Mouse (Mus musculus) MN1 (cell line): Measurements from ENCODE around the gene Olfr196.
"Not testable (repeated sequence)": the region's sequence is repeated elsewhere in the genome, so short reads cannot be mapped to it uniquely, and the experiment has no call there.

Experiments
- DNase-seq: peaks from one replicate; pipeline ENCODE4 v3.0.0-alpha.2; 2016; ENCODE audit warnings: low spot score

The Olfr196 gene

DNA sequence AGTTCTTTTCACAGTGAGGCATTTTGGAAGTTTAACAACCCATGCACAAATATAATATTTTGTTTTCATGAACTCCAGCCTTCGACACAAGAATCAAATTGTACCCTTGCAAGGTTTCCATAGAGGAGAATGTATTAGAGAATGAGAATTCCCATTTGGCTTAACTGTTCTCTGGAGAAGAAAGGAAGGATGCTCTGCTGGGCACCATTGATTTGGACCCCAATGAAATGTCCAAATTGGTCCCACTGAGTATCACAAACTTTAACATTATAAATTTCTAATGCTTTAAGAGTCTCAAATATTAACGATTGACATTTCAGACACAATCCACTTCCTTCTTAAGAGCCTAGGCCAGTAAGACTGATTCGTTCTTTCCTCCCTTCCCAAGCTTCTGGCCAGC, at the start of gene Olfr196:
Gene Olfr196 (minus strand): TSS at position 101 of the 400 bp plus-strand sequence.
- no peak for DNase-seq

DNA sequence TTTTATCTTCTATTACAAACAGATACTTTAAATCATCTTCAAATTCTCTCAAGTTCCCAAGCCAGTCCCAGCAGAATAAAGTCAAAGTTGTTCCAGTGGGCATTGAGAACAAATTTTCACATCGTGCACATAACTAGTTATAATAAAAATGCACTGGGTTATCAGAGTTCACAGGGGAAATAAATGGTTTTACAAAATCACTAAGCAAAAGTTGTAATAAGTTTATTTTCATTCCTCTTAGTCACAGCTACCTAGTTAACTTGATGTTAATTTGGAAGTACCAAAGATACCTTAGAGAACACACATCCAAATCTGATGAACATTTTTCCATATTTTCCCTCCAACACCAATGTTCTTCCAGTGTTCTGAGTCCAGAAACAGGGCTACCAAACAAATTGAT, 49.4 kb upstream of the Olfr196 start, which contains the start of gene Olfr199:
Gene Olfr199 (minus strand): TSS at position 101 of the 400 bp plus-strand sequence.
- DNase-seq, result not testable (repeated sequence)

DNA sequence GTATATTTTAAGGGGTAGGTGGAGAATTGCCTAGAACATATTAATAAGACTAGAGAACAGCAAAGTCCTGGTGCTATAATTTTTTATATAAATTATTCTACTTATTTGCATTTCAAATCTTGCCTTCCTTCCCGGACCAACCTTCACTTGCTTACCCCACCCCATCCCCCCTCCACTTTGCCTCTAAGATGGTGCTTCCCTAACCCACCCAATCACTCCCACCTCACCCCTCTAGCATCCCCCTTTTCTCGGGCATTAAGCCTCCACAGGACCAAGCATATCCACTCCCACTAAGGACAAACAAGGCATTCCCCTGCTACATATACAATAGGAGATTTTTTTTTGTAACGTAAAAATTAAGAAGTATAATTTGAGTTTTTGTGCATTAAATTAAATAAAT, 47.6 kb upstream of the Olfr196 start:
- not testable (repeated sequence) for DNase-seq

DNA sequence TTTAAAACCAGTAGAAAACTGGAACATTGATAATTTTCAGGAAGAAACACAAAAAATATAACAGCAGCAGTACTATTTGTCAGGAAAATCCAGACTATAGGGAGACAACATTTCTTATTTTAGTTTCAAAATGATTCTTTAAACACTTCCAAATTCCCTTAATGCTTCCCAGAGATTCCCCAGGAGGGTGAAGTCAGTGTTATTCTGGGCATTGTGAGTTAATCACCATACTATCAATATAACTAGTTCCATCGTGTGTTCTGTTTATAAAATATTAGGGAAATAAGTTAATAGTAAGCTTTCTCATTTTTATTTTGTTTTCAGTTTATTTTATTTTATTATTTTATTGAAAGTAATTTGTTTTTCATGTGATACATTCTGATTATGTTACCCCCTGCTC, 33.2 kb upstream of the Olfr196 start, which contains the start of gene Olfr198:
Gene Olfr198 (minus strand): TSS at position 101 of the 400 bp plus-strand sequence.
- not testable (repeated sequence) for DNase-seq

DNA sequence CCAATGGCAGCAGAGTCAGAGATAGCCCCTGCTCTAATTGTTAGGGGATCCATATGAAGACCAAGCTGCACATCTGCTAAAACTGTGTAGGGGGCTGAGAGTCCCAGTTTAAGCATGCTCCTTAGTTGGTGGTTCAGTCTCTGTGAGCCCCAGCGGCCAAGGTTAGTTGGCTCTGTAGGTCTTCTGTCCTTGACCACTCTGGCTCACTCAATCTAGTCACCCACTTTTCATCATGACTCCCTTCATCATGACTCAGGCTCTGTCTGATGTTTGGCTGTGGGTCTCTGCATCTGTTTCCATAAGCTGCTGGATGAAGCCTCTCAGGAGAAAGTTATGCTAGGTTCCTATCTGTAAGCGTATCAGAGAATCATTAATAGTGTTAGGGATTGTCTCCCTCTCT, 18.3 kb downstream of the Olfr196 start:
- no peak for DNase-seq

DNA sequence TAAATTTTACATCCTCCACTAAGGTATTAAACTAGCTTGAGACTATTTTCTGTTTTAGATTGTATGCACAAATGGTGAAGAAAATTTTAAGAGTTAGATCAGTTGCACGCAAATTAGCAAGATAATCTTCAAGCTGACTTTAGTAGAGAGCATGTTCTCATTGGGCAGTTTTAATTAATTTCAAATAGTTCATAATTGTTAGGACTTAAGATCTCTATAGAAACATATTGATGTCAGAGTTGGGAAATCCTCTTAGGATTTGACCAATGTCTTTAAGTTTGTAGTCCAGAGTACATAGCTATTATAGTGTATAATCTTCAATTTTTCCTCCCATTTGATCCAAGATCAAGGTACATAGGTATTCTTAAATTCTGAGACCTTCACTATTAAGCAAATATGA, 23.5 kb downstream of the Olfr196 start, which contains the start of gene Olfr195:
Gene Olfr195 (plus strand): TSS at position 301 of the 400 bp plus-strand sequence.
- no peak for DNase-seq

DNA sequence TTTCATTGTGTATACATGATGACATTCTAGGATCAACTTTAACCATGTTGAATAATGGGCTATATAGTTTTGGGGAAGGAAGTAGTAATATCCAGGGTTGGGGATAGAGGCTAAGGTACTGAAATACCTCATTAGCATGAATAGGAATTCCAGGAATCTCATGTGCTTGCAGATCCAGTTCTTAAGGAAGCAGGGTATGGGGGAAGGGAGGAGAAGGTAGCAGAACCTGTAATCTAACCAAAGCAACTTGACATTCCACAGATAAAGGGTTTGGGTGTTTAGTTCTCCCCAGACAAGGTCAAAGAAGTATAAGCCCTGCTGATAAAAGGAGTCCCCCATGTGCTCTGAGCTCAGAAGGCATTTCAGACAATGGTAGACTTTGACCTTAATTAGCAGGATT, 29.1 kb downstream of the Olfr196 start:
- DNase-seq, result no peak

DNA sequence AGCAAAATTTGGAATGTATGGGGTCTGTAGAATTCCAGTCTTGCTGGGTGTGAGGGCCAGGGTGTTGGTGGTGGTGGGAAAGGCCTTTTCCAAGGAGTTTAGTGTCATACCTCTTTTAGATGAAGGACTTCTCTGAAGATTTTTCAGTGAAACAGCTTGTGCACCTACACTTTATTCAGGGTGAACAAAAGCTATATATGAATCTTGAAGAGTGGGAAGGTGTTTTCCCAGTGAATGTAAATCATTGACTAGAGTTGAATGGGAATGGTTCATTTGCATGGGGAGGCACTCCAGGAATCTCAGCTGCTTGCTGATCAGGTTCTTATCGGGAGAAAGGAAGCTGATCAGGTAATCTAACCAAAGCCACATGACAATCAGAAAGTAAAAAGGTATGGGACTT, 39.5 kb downstream of the Olfr196 start:
- DNase-seq, result no peak

DNA sequence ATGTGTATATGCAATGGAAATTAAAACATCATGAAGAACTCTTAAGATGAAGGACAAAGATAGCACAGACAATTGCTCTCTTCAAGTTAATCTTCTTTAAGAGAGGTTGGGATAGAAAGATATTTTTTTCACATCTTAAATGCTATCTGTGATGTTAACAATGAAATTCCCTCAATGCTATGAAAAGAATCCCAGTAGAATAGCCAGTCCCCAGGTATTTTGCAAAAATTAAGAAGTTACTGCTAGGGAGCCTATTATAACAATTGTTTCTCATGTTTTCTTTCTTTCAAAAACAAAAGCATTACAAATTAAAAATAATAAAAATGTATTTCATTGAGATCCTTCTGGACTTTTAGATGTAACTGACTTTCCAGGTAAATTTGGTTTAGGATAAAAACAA, 49.3 kb downstream of the Olfr196 start, which contains the start of gene Olfr194:
Gene Olfr194 (minus strand): TSS at position 101 of the 400 bp plus-strand sequence.
- DNase-seq, result no peak
